Mouse (Mus musculus) heart, embryonic 16.5 days (tissue): ENCODE data around the gene Prpsap1. TPM values are rescaled to one million over a fixed set of nuclear protein-coding genes. Genes with fewer than 3 reads are reported as not detected.

ENCODE experiments used
- ATAC-seq: fragments of 200-750 bp; cut with Nextera tagmentation; replicated peaks from 2 replicates; pipeline ENCODE4 v1.8.0; 2017; ENCODE audit warnings: moderate number of reproducible peaks; ENCODE audit not compliant: insufficient read depth, low FRiP score; ENCODE audit errors: extremely low read depth
- H3K27ac ChIP-seq: fragments of 300-500 bp; sonication (generic); 2 replicates; pipeline ENCODE4 v1.5.1; 2014; ENCODE audit warnings: mild to moderate bottlenecking, low read length, control low read depth, moderate library complexity
- H3K27me3 ChIP-seq: fragments of 300-500 bp; sonication (generic); 2 replicates; pipeline ENCODE4 v1.6.1; 2014; ENCODE audit warnings: low read length, mixed read lengths; ENCODE audit not compliant: control insufficient read depth, insufficient read depth
- H3K36me3 ChIP-seq: fragments of 300-500 bp; sonication (generic); 2 replicates; pipeline ENCODE4 v1.6.1; 2014; ENCODE audit not compliant: control insufficient read depth, insufficient read depth
- H3K4me1 ChIP-seq: fragments of 300-500 bp; sonication (generic); 2 replicates; pipeline ENCODE4 v1.6.1; 2014; ENCODE audit warnings: low read length, mixed read lengths; ENCODE audit not compliant: control insufficient read depth, insufficient read depth
- H3K4me2 ChIP-seq: fragments of 300-500 bp; sonication (generic); 2 replicates; pipeline ENCODE4 v1.6.1; 2014; ENCODE audit warnings: low read depth, mild to moderate bottlenecking, control low read depth, low read length
- H3K4me3 ChIP-seq: fragments of 300-500 bp; sonication (generic); 2 replicates; pipeline ENCODE4 v1.5.1; 2014; ENCODE audit warnings: mild to moderate bottlenecking, control low read depth, low read length
- H3K9ac ChIP-seq: fragments of 300-500 bp; sonication (generic); 2 replicates; pipeline ENCODE4 v1.6.1; 2014; ENCODE audit warnings: low read length, control low read depth
- H3K9me3 ChIP-seq: fragments of 300-500 bp; sonication (generic); replicated peaks from 2 replicates; pipeline ENCODE4 v1.6.1; 2016; ENCODE audit warnings: low read length; ENCODE audit not compliant: control insufficient read depth
- WGBS: fragments of 180-500 bp; shearing (Covaris S2); extraction: QIAGEN DNeasy Blood & Tissue Kit; methylation state at CpG from one replicate; pipeline ENCODE4 v1.1.7; 2014; 5-methylcytosine and 5-hydroxymethylcytosine counted together
- polyA plus RNA-seq: library from polyadenylated mRNA; unstranded; fragments of >200 nt; fragmentation: Nextera tagmentation; extraction: Ambion mirVana; gene quantifications from 2 replicates; pipeline ENCODE4 v1.2.1, GENCODE M21; 2015

The Prpsap1 gene
- polyA plus RNA-seq, 1 experiment from 2014 or later = 99.1 TPM

GRCm38 (mm10) chr11:116481776-116482175 lies 12.2 kb downstream of the Prpsap1 start:
- no peaks in the 10 kb centered on the region for H3K9me3 ChIP-seq
- no peak overlapping the region for H3K4me2 ChIP-seq
- ATAC-seq = no peak
- 87% methylated on average over 7 of the region's 7 CpGs for WGBS
- H3K9ac ChIP-seq = no peak overlapping the region
- H3K4me3 ChIP-seq = no peak overlapping the region
- no peaks in the 10 kb centered on the region for H3K27me3 ChIP-seq
- no peaks in the 10 kb centered on the region for H3K4me1 ChIP-seq
- no peak overlapping the region for H3K27ac ChIP-seq
- H3K36me3 ChIP-seq = peaks cover 74% of the 10 kb centered on the region

- Histone ChIP-seq H3K4me2 (no peak overlapping the region), H3K36me3 (peaks cover 78% of the 10 kb centered on the region), H3K9ac (no peak overlapping the region), H3K4me3 (no peak overlapping the region), H3K9me3 (no peaks in the 10 kb centered on the region), H3K4me1 (peaks cover 3% of the 10 kb centered on the region), H3K27me3 (no peaks in the 10 kb centered on the region), H3K27ac (no peak overlapping the region)
- 92% methylated on average over 8 of the region's 8 CpGs for WGBS
- no peak for ATAC-seq
Observed at GRCm38 (mm10) chr11:116480975-116481374, 13.0 kb downstream of the Prpsap1 start.

GRCm38 (mm10) chr11:116479832-116480231 lies 14.2 kb downstream of the Prpsap1 start:
- H3K4me2 ChIP-seq = no peak overlapping the region
- ATAC-seq = no peak
- 38% methylated on average over 8 of the region's 8 CpGs for WGBS
- no peak overlapping the region for H3K4me3 ChIP-seq
- no peak overlapping the region for H3K27ac ChIP-seq
- H3K27me3 ChIP-seq = no peaks in the 10 kb centered on the region
- no peaks in the 10 kb centered on the region for H3K9me3 ChIP-seq
- no peak overlapping the region for H3K9ac ChIP-seq
- H3K36me3 ChIP-seq = peaks cover 68% of the 10 kb centered on the region
- H3K4me1 ChIP-seq = peaks cover 5% of the 10 kb centered on the region

- Histone ChIP-seq H3K4me2 (no peak overlapping the region), H3K36me3 (peaks cover 64% of the 10 kb centered on the region), H3K27me3 (no peaks in the 10 kb centered on the region), H3K9ac (no peak overlapping the region), H3K4me3 (no peak overlapping the region), H3K4me1 (peaks cover 5% of the 10 kb centered on the region), H3K9me3 (no peaks in the 10 kb centered on the region), H3K27ac (no peak overlapping the region)
- 91% methylated on average over 7 of the region's 7 CpGs for WGBS
- ATAC-seq = no peak
Observed at GRCm38 (mm10) chr11:116478978-116479377, 15.0 kb downstream of the Prpsap1 start.

- 92% methylated on average over 15 of the region's 15 CpGs for WGBS
- H3K9me3 ChIP-seq = no peaks in the 10 kb centered on the region
- no peak overlapping the region for H3K27ac ChIP-seq
- H3K4me3 ChIP-seq = no peak overlapping the region
- no peaks in the 10 kb centered on the region for H3K27me3 ChIP-seq
- H3K4me1 ChIP-seq = peaks cover 5% of the 10 kb centered on the region
- H3K4me2 ChIP-seq = no peak overlapping the region
- no peak for ATAC-seq
- no peak overlapping the region for H3K9ac ChIP-seq
- peaks cover 69% of the 10 kb centered on the region for H3K36me3 ChIP-seq
Observed at GRCm38 (mm10) chr11:116477160-116477759, 16.7 kb downstream of the Prpsap1 start.

GRCm38 (mm10) chr11:116476696-116477095 lies 17.3 kb downstream of the Prpsap1 start:
- 91% methylated on average over 6 of the region's 6 CpGs for WGBS
- Histone ChIP-seq H3K36me3 (peaks cover 69% of the 10 kb centered on the region), H3K4me2 (no peak overlapping the region), H3K9ac (no peak overlapping the region), H3K9me3 (no peaks in the 10 kb centered on the region), H3K27ac (peak overlapping the region; percentile 36), H3K4me1 (peaks cover 5% of the 10 kb centered on the region), H3K4me3 (no peak overlapping the region), H3K27me3 (no peaks in the 10 kb centered on the region)
- ATAC-seq = no peak

- Histone ChIP-seq H3K4me2 (no peak overlapping the region), H3K9me3 (no peaks in the 10 kb centered on the region), H3K4me3 (no peak overlapping the region), H3K36me3 (peaks cover 71% of the 10 kb centered on the region), H3K27me3 (no peaks in the 10 kb centered on the region), H3K27ac (peak overlapping the region; percentile 36), H3K4me1 (peaks cover 7% of the 10 kb centered on the region), H3K9ac (peak overlapping the region; percentile 23; the same call in 1 of the 2 replicates)
- no peak for ATAC-seq
- 80% methylated on average over 10 of the region's 10 CpGs for WGBS
Observed at GRCm38 (mm10) chr11:116476041-116476440, 18.0 kb downstream of the Prpsap1 start.

- H3K9me3 ChIP-seq = no peaks in the 10 kb centered on the region
- whole genome bisulfite sequencing = 63% methylated on average over 4 of the region's 4 CpGs
- peaks cover 14% of the 10 kb centered on the region for H3K4me1 ChIP-seq
- no peak overlapping the region for H3K9ac ChIP-seq
- no peak overlapping the region for H3K4me3 ChIP-seq
- H3K27ac ChIP-seq = no peak overlapping the region
- H3K4me2 ChIP-seq = no peak overlapping the region
- no peaks in the 10 kb centered on the region for H3K27me3 ChIP-seq
- peaks cover 51% of the 10 kb centered on the region for H3K36me3 ChIP-seq
- ATAC-seq = no peak
Observed at GRCm38 (mm10) chr11:116472275-116472674, 21.7 kb downstream of the Prpsap1 start.

- peaks cover 41% of the 10 kb centered on the region for H3K36me3 ChIP-seq
- ATAC-seq = peak; percentile 83
- H3K27me3 ChIP-seq = no peaks in the 10 kb centered on the region
- H3K9me3 ChIP-seq = no peaks in the 10 kb centered on the region
- 56% methylated on average over 4 of the region's 4 CpGs for WGBS
- H3K4me1 ChIP-seq = peaks cover 11% of the 10 kb centered on the region
- no peak overlapping the region for H3K4me2 ChIP-seq
- H3K4me3 ChIP-seq = no peak overlapping the region
- H3K27ac ChIP-seq = peak overlapping the region; percentile 86
- peak overlapping the region; percentile 31 for H3K9ac ChIP-seq
Observed at GRCm38 (mm10) chr11:116470896-116471295, 23.1 kb downstream of the Prpsap1 start.
